9 mouse cellular contexts compared by ENCODE assay signal in the genomic region with DNA sequence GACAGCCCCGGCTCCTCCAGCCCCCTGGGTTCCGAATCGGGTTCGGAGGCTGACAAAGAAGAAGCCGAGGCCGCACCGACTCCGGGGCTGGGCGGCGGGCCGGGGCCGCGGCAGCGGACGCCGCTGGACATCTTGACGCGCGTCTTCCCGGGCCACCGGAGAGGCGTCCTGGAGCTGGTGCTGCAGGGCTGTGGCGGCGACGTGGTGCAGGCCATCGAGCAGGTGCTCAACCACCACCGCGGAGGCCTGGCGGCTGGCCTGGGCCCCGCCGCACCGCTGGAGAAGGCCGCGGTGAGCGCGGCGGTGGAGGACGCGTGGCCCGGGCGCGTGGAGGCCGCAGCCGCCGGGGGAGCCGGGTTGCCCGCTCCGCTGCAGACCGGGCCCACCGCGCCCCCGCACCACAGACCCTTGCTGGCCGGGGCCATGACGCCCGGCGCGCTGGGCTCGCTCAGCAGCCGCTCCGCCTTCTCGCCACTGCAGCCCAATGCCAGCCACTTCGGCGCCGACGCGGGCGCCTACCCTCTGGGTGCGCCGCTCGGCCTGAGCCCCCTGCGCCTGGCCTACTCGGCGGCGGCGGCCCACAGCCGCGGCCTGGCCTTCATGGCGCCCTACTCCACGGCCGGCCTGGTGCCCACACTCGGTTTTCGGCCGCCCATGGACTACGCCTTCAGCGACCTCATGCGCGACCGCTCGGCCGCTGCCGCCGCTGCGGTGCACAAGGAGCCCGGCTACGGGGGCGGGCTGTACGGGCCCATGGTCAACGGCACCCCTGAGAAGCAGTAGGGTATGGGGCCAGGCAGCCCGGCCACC. TPM values are rescaled to one million over a fixed set of nuclear protein-coding genes. Genes with fewer than 3 reads are reported as not detected.
DNase-seq lines count a peak whose midpoint lies in the region; ATAC-seq and TF ChIP-seq lines count a peak whose summit lies in the region.
"Had no signal": no experiment of that assay in that cellular context is flagged by ENCODE, and none has a peak within 500 bp of the region (broad histone marks: within the 10 kb centered on the region; RNA-seq: fewer than 3 reads in every experiment).

No protein-coding gene starts in this region.

- no peak overlapping the region for H3K27ac ChIP-seq in limb, embryonic 15.5 days
- H3K27ac ChIP-seq in stomach, embryonic 16.5 days (ENCODE audit: low read length), result no peak overlapping the region
- H3K27ac ChIP-seq in cerebellum, adult 2 months (ENCODE audit: insufficient read depth, low read length), result no peak overlapping the region

- peak; percentile 47 for DNase-seq in adrenal gland, adult 2 months
- DNase-seq in adrenal gland, postnatal 14 days, result no peak
- DNase-seq in right cerebral cortex, postnatal 4 days, result peak; percentile 27
- no peak for DNase-seq in right cerebral cortex, postnatal 25 days
- DNase-seq in cerebellum, adult 2 months, result no peak
- no peak for DNase-seq in ovary, postnatal 14 days (ENCODE audit: low spot score)

- no peak overlapping the region for H3K9ac ChIP-seq in limb, embryonic 15.5 days
- H3K9ac ChIP-seq in stomach, embryonic 16.5 days (ENCODE audit: low read length), result peak overlapping the region; percentile 26; the same call in 1 of the 2 replicates

- no peak for TF ChIP-seq POLR2A in cerebellum, adult 2 months (IDR thresholded peaks at IDR 0.05; ENCODE audit: borderline replicate concordance, insufficient read depth, low read length)

- no peak for TF ChIP-seq CTCF in cerebellum, adult 2 months (IDR thresholded peaks at IDR 0.05; ENCODE audit: borderline replicate concordance, insufficient read depth, low read depth, low read length)

- H3K4me3 ChIP-seq in limb, embryonic 15.5 days, result peak overlapping the region; percentile 39
- H3K4me3 ChIP-seq in stomach, embryonic 16.5 days (replicated peaks; ENCODE audit: low read length), result peak overlapping the region; percentile 31
- H3K4me3 ChIP-seq in cerebellum, adult 2 months (replicated peaks; ENCODE audit: insufficient read depth, low read depth, low read length), result no peak overlapping the region
- H3K4me3 ChIP-seq: myocyte had no signal

- H3K27me3 ChIP-seq in limb, embryonic 15.5 days, result peaks cover 98% of the 10 kb centered on the region
- peaks cover 94% of the 10 kb centered on the region for H3K27me3 ChIP-seq in stomach, embryonic 16.5 days (ENCODE audit: control insufficient read depth, insufficient read depth, low read length)
- H3K27me3 ChIP-seq in cerebellum, adult 2 months (ENCODE audit: control insufficient read depth, insufficient read depth, low read length), result peaks cover 24% of the 10 kb centered on the region; the same call in 1 of the 2 replicates

- H3K36me3 ChIP-seq in limb, embryonic 15.5 days, result no peaks in the 10 kb centered on the region
- no peaks in the 10 kb centered on the region for H3K36me3 ChIP-seq in stomach, embryonic 16.5 days (ENCODE audit: control insufficient read depth, insufficient read depth, low read length)

- H3K4me2 ChIP-seq in limb, embryonic 15.5 days, result peak overlapping the region; percentile 60
- peak overlapping the region; percentile 44 for H3K4me2 ChIP-seq in stomach, embryonic 16.5 days (ENCODE audit: low read depth, low read length)

- no peaks in the 10 kb centered on the region for H3K9me3 ChIP-seq in limb, embryonic 15.5 days
- H3K9me3 ChIP-seq in stomach, embryonic 16.5 days (replicated peaks; ENCODE audit: control insufficient read depth, low read length), result no peaks in the 10 kb centered on the region

- WGBS in limb, embryonic 15.5 days, result under 1% methylated on average over 76 of the region's 99 CpGs
- WGBS in stomach, embryonic 16.5 days, result 1% methylated on average over 97 of the region's 99 CpGs
- WGBS in cerebellum, adult 2 months, result 2% methylated on average over 98 of the region's 99 CpGs

- peaks cover 54% of the 10 kb centered on the region for H3K4me1 ChIP-seq in limb, embryonic 15.5 days
- peaks cover 24% of the 10 kb centered on the region for H3K4me1 ChIP-seq in stomach, embryonic 16.5 days (ENCODE audit: control insufficient read depth, insufficient read depth, low read length)
- H3K4me1 ChIP-seq in cerebellum, adult 2 months (ENCODE audit: control insufficient read depth, insufficient read depth, low read length), result peaks cover 6% of the 10 kb centered on the region; the same call in 1 of the 2 replicates

- no peak for ATAC-seq in limb, embryonic 15.5 days (ENCODE audit: insufficient number of reproducible peaks, low FRiP score, low TSS enrichment, low read depth)
- ATAC-seq in stomach, embryonic 16.5 days (ENCODE audit: insufficient read depth, low FRiP score), result no peak

RNA-seq across cellular contexts. Expression of gene Dmrta2, which starts 4.2 kb away (rescaled TPM):
- total RNA-seq in adrenal gland, adult 2 months (2021), result not detected
- polyA plus RNA-seq in adrenal gland, adult 2 months (2012; rRNA removed), result 1.0 and 1.2 TPM in 2 replicates
- total RNA-seq in adrenal gland, postnatal 14 days (2021), result 0.11 and 0.38 TPM in 2 replicates
- 0.09 and 0.17 TPM in 2 replicates for polyA plus RNA-seq in limb, embryonic 15.5 days (2015; fragmentation: Nextera tagmentation; extraction: Ambion mirVana)
- 0.09 TPM in 1 of 2 replicates, not detected in the other for polyA plus RNA-seq in stomach, embryonic 16.5 days (2015; fragmentation: Nextera tagmentation; extraction: Ambion mirVana)
- polyA plus RNA-seq in cerebellum, adult 2 months (2012; rRNA removed), result 0.46 and 0.48 TPM in 2 replicates

Comparison
In these comparisons a context has a peak if more than half of its experiments do, and no peak if none do; other contexts are left out.
1. DNase-seq: peak in adrenal gland, adult 2 months (single experiment) and right cerebral cortex, postnatal 4 days (single experiment); none in adrenal gland, postnatal 14 days (single experiment), right cerebral cortex, postnatal 25 days (single experiment), cerebellum, adult 2 months (0 of 2) and ovary, postnatal 14 days (single experiment).